Mouse (Mus musculus): ENCODE measurements around the gene Fkbp11.

Gene Fkbp11

DNA sequence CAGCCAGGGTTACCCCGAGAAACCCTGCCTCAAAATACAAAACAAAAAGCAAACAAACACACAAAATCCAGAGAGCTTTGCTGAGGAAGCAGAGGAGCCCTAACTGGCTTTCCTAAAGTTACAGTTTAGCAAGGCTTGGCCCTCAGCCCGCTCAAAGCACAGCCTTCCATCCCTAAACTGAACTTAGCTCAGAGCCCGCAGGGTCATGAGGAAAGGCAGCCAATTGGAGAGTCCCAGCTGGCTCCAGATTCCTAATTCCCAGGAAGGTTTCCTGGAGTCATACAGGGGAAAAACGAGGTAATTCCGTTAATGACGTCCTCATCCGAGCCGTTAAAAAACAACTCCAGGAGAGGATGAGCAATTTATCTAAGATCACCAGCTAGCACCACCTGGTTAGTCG lies 32.3 kb downstream of the Fkbp11 start:
- no peak for DNase-seq (ENCODE audit: low spot score in 2 of 2)

DNA sequence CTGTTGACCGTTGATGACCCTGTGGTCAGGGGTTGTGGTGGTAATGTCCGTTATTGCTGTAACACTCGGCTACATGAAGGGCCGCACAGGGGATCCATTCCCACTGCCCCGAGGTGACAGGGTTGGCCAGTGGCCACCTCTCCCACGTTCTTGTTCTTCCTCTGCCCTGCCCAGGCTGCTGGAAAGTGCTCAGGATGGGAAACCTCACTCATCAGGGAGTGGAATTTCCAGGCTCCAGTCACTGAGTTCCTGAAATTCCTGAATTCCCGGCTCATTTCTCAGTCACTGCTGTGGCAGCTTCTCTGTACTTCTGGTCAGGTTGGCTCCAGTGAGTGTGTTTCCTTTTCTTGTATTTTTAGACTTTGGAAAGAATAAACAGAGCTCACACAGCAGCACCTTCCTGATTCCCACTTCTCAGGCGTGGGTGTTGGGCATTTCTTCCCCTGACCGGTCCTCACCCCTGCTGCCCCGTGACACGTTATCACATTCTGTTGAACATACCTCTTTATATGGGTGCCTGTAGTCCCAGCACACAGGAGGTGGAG lies 35.8 kb downstream of the Fkbp11 start:
- no peak for DNase-seq (ENCODE audit: low spot score in 2 of 2)

DNA sequence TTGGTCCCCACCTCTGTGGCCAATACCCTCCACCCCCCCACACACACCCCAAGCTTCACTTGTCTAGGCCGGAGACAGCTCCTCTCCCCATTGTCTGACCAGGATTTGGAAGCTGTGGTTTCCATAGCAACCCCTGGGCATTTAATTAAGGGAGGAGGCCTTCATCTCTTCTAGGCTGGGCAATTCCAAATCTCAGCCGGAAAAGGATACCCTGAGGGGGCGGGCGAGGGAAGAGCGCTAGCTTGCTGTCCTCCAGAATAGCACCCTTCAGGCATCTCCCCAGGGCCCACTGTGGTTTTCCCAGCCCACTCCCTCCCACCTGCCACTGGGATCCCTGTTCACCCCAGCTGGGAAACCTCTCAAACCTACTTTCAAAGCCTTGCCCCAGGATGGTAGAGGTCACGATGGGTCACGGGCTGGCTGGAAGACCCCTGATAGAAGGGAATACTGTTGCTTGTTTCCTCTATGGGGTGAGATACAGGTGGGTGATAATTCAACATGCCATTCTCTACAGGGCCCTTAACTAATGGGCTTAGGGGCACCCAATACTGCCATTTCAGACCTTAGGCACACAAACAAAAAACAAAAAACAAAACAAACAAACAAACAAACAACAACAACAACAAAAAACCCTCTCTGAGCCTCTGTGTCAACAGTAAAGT lies 36.4 kb downstream of the Fkbp11 start:
- DNase-seq (ENCODE audit: low spot score in 2 of 2): no peak

DNA sequence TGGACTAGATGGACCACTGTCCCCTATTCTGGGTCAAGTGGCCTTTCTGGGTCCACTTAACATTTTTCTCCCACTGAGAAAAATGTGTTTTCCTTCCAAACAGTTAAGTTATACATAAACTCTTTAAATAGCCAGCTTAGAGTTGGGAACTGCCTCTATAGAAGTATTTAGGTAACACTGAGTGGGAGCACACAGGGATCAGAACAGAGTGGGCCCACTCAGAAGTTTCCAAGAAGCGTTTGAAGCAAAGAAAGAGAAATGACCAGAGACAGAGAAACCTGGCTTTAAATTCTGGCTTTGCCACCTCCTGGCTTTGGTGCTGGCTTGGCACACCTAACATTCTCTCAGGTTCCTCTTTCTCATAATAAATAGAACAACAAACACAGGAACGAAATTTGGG lies 38.3 kb downstream of the Fkbp11 start:
- DNase-seq (ENCODE audit: low spot score in 2 of 2): no peak

DNA sequence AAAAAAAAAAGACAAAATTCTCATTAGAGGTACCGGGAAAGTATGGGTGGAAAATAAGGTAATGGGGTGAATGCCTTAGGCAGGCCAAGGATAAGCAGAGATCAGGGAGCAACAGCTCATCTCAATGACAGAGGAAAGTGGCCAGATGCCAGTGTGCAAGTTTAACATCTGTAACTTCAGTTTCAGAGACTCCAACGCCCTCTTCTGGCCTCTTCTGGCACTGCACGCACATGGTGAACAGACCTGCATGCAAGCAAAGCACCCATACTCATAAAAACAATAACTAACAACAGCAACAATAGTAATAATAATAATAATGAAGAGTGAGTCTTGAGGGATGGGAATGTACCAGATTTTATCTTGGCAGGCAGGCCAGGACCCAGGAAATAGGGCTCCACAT lies 42.1 kb downstream of the Fkbp11 start:
- DNase-seq (ENCODE audit: low spot score in 2 of 2): no peak

DNA sequence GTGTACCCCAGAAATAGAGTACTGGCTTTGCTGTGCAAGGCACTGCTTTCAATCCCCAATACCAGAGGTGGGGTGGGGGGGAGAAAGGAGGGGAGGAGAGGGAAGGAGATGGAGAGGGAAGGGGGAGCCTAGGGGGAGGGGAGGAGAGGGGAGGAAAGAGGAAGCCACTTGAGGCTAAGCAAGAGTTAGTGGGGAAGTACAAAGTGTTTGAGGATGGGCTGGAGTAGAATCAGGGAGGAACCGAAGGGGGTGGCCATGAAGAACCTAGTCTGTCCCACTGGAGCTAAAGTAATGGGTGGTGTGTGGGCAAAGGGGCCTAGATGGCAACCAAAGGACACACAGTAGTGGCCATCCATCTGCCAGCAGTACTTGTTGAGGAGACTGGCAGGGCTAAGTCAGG lies 44.3 kb downstream of the Fkbp11 start:
- no peak for DNase-seq (ENCODE audit: low spot score in 2 of 2)

DNA sequence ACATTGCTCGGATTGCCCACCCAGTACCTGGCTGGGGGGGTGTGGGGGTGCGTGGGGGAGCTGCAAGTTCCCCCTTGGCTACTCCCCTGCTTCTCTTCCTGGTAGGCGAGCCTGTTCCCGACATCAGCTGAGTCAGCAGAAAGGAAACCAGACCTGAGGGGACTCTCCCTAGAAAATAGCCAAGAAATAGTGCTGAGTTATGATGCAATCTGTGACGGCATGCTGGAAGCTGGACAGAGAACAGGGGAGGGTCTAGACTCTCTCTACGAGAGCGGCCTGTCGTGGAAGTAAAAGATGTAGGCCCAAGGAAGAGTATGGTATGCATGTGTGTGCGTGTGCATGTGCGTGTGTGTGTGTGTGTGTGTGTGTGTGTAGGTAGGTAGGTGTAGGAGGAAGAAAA lies 44.8 kb downstream of the Fkbp11 start:
- DNase-seq (ENCODE audit: low spot score in 2 of 2): no peak

DNA sequence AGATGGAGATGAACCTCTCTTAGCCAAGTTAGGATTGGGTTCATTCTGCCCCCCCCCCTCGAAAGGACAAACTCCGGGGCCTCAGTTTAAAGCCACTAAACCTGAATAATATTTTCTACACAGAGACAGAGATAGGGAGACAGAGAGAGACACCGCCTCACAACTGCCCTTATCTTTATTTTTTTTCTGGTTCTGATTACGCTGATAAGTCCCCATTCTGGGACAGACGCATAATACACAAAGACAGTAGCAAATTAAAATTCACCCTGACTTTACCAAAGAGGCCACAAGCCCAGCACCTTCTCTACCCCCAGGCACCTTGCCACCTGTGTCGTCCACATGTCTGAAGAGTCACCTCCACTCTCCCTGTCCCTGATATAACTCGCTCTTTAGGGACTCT lies 46.4 kb downstream of the Fkbp11 start:
- DNase-seq (ENCODE audit: low spot score in 2 of 2): no peak

DNA sequence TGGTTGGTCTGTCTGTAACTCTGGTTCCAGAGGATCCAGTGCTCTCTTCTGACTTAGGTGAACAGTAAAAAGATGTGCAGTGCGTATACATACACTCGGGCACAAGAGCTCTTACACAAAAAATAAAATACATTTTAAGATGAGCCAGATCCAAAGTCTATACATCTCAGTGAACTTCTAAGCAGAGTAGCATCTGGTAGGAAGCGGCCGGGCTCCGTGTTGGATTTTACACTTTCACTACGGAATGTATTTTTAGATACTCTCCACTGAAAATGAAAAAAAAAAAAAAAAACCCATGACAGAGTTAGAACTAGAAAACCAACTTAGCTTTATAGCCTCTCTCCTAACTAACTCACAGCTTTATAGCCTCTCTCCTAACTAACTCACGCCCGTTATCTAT lies 47.3 kb downstream of the Fkbp11 start:
- no peak for DNase-seq (ENCODE audit: low spot score in 2 of 2)

DNA sequence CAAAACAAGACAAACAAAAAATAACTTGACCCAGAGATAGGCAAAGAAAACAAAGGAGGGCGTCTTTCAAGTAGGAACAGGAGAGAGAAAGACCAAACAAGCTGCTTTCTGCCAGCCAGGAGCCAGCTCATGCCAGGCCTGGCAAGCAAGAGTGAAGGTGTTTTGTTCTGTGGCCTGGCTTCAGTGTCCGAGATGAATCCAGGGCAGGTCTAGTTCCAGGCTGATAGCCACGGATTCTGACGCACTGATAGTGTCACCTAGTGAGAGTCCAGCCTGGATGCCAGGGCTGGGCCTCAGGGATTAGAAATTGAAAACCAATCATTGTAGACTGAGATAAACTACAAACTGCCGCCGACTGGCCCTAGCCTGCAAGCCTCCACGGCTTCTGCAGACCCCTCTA lies 50.0 kb downstream of the Fkbp11 start:
- no peak for DNase-seq (ENCODE audit: low spot score in 2 of 2)

DNA sequence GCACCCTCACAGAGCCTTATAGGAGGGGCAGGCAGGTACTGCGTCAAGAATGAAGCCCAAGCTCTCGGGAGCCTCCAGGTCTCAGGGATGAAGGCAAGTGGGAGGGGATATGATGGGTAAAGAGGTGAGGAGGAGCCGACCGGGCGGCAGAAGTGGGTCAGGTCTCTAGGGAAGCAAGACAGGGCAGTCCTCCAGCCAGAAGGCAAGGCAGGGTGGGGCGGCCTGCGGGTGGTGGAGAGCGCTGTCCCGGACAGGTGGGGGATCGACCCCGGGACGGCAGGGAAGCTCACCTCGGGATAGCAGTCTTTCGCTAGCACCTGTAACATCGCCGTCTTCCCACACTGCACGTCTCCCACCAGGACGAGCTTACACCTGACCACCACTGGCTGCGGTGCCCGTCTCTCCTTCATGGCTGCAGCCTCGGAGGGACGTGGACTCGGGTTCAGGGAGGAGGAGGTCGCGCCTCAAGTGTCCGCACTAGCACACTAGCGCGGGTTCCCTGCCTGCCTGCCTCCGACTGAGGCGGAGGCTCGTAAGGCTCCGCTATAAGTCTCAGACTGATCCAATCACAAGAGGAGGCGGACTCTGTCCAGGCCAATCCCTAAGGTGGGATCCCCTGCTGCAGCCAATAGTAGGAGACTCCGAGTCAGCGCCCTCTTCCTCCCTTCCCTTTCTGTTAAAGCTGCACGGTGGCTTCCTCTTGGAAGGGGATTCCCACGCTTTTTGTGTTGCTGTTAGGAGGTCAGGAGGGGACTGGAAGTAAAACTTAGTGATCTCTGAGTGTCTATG lies 50.9 kb downstream of the Fkbp11 start, which contains the start of gene Rnd1:
TSS of gene Rnd1 (minus strand) at position 522 of the 789 bp plus-strand sequence.
- peak; percentile 68 for DNase-seq (ENCODE audit: low spot score in 2 of 2)

DNA sequence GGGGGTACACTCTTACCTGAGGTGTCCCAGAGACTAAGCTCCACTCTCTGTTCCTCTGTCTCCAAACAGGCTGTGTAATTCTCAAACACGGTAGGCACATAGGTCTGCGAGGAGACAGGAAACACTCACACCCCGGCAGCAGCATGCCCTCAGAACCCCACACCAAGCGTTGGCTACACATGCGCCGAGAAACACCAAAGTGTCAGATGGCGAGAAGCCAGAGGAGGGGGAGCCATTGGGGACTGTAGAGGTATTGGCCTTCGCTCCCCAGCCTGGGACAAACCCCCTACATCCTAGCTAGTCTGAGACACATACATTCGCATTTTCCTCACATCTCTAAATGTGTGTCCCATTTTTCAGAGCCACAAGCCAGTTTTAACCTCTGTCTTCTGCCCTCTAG lies 51.5 kb downstream of the Fkbp11 start:
- DNase-seq (ENCODE audit: low spot score in 2 of 2): no peak

DNA sequence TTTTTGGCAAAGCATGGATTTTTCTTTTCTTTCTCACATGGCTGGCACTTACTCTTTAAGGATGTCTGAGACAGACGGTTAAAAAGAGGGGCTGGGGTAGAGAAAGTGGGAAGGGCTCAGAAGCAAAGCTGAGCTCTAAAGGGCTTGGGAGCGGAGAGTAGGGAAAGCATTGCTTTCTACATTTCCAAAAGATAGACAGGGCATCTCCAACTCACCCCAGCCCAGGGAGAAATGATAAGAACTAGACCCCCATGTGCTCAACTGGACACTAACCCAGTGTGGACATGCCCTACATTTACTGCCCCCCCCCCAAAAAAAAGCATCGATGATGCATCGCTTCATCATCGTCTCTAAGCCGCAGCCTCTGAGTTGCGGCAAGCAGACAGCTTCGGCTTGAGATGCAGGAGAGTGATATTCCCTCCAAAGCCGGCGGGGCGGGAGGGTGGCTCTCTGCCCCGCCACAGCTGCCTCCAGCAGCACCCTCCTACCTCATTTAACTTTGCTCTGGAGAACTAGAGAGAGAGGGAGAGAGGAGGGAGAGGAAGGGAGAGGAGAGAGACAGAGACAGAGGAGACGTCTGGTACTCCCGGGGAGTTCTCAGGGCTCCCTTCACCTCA lies 52.3 kb downstream of the Fkbp11 start:
- DNase-seq (ENCODE audit: low spot score in 2 of 2): no peak

DNA sequence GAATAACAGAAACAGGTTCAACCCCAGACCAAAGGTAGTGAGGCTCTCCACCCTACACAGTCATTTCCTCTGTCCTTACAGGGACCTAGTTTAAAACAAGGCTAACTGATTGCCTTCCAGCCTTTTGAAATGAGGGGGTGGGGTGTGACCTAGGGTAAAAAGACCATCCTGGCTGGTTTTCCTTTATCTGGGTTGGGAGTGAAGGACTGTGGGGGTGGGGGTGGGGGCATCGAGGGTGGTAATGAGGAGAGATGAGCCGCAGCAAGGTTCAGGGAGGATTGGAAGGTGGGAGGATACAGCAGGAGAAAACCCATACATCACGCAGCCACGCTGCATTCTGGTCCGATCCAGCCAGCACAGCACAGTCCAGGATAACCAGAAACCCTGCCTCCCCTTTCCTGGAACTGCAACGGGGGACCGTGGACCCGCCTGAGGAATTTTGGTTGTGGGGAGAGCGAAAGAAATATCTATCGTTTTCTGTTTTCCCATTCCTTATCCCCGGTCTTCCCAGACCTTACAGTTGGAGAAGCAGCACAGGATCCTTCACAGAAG lies 52.9 kb downstream of the Fkbp11 start:
- DNase-seq (ENCODE audit: low spot score in 2 of 2): no peak
